Mouse (Mus musculus) olfactory bulb, adult 2 months (tissue): ENCODE measurements around the gene 5730522E02Rik. TPM values are rescaled to one million over a fixed set of nuclear protein-coding genes. Genes with fewer than 3 reads are reported as not detected.
"Not testable (repeated sequence)": the region's sequence is repeated elsewhere in the genome, so short reads cannot be mapped to it uniquely, and the experiment has no call there.

Experiments used
- H3K27ac ChIP-seq: fragments of 200-500 bp; 2 replicates; pipeline ENCODE4 v1.5.1; 2012; ENCODE audit warnings: low read depth, low read length; ENCODE audit not compliant: insufficient read depth
- H3K4me1 ChIP-seq: fragments of 200-500 bp; 2 replicates; pipeline ENCODE4 v1.6.1; 2012; ENCODE audit warnings: low read length; ENCODE audit not compliant: control insufficient read depth, insufficient read depth
- H3K4me3 ChIP-seq: fragments of 200-500 bp; 2 replicates; pipeline ENCODE4 v1.5.1; 2012; ENCODE audit warnings: mild to moderate bottlenecking, low read depth, low read length, moderate library complexity; ENCODE audit not compliant: insufficient read depth
- CTCF ChIP-seq: fragments of 200-500 bp; IDR thresholded peaks from 2 replicates; pipeline ENCODE4 v1.5.1; 2012; ENCODE audit warnings: low read depth, mild to moderate bottlenecking, low read length, moderate library complexity; ENCODE audit not compliant: insufficient read depth
- POLR2A ChIP-seq: fragments of 200-500 bp; IDR thresholded peaks from 2 replicates; pipeline ENCODE4 v1.6.1; 2012; ENCODE audit warnings: mild to moderate bottlenecking, low read depth, low read length, moderate library complexity; ENCODE audit not compliant: insufficient read depth
- WGBS: fragments of 180-500 bp; shearing (Covaris S2); methylation state at CpG from one replicate; pipeline ENCODE4 v1.1.7; 2018; 5-methylcytosine and 5-hydroxymethylcytosine counted together
- polyA plus RNA-seq: library from polyadenylated mRNA; stranded (reverse); fragments of >200 nt; gene quantifications from 2 replicates; pipeline ENCODE4 v1.2.4, GENCODE M21; 2012; ENCODE audit warnings: low replicate concordance; ENCODE audit not compliant: missing spikeins, insufficient read depth, insufficient read length

Gene 5730522E02Rik
- not detected in 2 replicates for polyA plus RNA-seq

GRCm38 (mm10) chr11:26210582-26211180 lies at the start of gene 5730522E02Rik:
Gene 5730522E02Rik (minus strand): TSS chr11:26210763.
- H3K4me1 ChIP-seq: no peaks in the 10 kb centered on the region
- peak within 1 kb of the TSS; percentile 83 for H3K4me3 ChIP-seq
- peak within 1 kb of the TSS; percentile 91 for H3K27ac ChIP-seq
- TF ChIP-seq CTCF (no peak), POLR2A (no peak)
- 2% methylated on average over 31 of the region's 31 CpGs for WGBS

GRCm38 (mm10) chr11:26236540-26236939 lies 26.0 kb upstream of the 5730522E02Rik start:
- TF ChIP-seq POLR2A (no peak), CTCF (no peak)
- Histone ChIP-seq H3K27ac (no peak overlapping the region), H3K4me1 (no peaks in the 10 kb centered on the region), H3K4me3 (no peak overlapping the region)
- 88% methylated on average over 1 of the region's 1 CpGs for WGBS

- Histone ChIP-seq H3K4me3 (no peak overlapping the region), H3K4me1 (no peaks in the 10 kb centered on the region), H3K27ac (no peak overlapping the region)
- TF ChIP-seq POLR2A: no peak
- no peak for TF ChIP-seq CTCF
- WGBS: 81% methylated on average over 1 of the region's 1 CpGs
These were observed 19.3 kb upstream of the 5730522E02Rik start for GRCm38 (mm10) chr11:26229895-26230294.

GRCm38 (mm10) chr11:26213643-26214042 lies 3.1 kb upstream of the 5730522E02Rik start:
- not testable (repeated sequence) for H3K4me3 ChIP-seq, H3K4me1 ChIP-seq, H3K27ac ChIP-seq
- WGBS: 98% methylated on average over 1 of the region's 1 CpGs

GRCm38 (mm10) chr11:26209811-26210581 lies 567 bp downstream of the 5730522E02Rik start:
- H3K4me3 ChIP-seq: peak overlapping the region; percentile 83
- H3K4me1 ChIP-seq: no peaks in the 10 kb centered on the region
- peak overlapping the region; percentile 91 for H3K27ac ChIP-seq
- TF ChIP-seq CTCF: no peak
- peak; percentile 39; the same call in 1 of the 2 replicates for TF ChIP-seq POLR2A
- 2% methylated on average over 63 of the region's 73 CpGs for WGBS

- Histone ChIP-seq H3K4me3 (no peak overlapping the region), H3K27ac (no peak overlapping the region), H3K4me1 (no peaks in the 10 kb centered on the region)
- 93% methylated on average over 2 of the region's 2 CpGs for whole genome bisulfite sequencing
- TF ChIP-seq CTCF (no peak), POLR2A (no peak)
These were observed 7.1 kb downstream of the 5730522E02Rik start for GRCm38 (mm10) chr11:26203466-26203865.

GRCm38 (mm10) chr11:26202842-26203241 lies 7.7 kb downstream of the 5730522E02Rik start:
- Histone ChIP-seq H3K4me1 (no peaks in the 10 kb centered on the region), H3K27ac (no peak overlapping the region), H3K4me3 (no peak overlapping the region)
- TF ChIP-seq POLR2A (no peak), CTCF (no peak)
- WGBS: 89% methylated on average over 5 of the region's 5 CpGs

- no peaks in the 10 kb centered on the region for H3K4me1 ChIP-seq
- no peak overlapping the region for H3K4me3 ChIP-seq
- TF ChIP-seq CTCF: no peak
- no peak for TF ChIP-seq POLR2A
- H3K27ac ChIP-seq: no peak overlapping the region
These were observed 8.8 kb downstream of the 5730522E02Rik start for GRCm38 (mm10) chr11:26201778-26202097.

GRCm38 (mm10) chr11:26200970-26201777 lies 9.4 kb downstream of the 5730522E02Rik start:
- TF ChIP-seq CTCF (no peak), POLR2A (no peak)
- 73% methylated on average over 4 of the region's 4 CpGs for WGBS
- Histone ChIP-seq H3K4me1 (no peaks in the 10 kb centered on the region), H3K27ac (no peak overlapping the region), H3K4me3 (no peak overlapping the region)
